Mouse (Mus musculus): ENCODE data around the gene Otud1. TPM values are rescaled to one million over a fixed set of nuclear protein-coding genes. Genes with fewer than 3 reads are reported as not detected.

The Otud1 gene
- polyA plus RNA-seq, 1 experiment from 2014 or later: 2.3 TPM

- no peak overlapping the region for H3K27ac ChIP-seq
- no peak overlapping the region for H3K4me2 ChIP-seq
- H3K9me3 ChIP-seq: no peaks in the 10 kb centered on the region
- no peak overlapping the region for H3K4me3 ChIP-seq
- 0 out of 2 replicates have a peak, but pooled peaks cover 10% of the 10 kb centered on the region for H3K4me1 ChIP-seq
- no peak for ATAC-seq (ENCODE audit: insufficient number of reproducible peaks, low FRiP score, low TSS enrichment, low read depth)
- no peak overlapping the region for H3K9ac ChIP-seq
- H3K36me3 ChIP-seq: no peaks in the 10 kb centered on the region
- WGBS: 87% methylated on average over 14 of the region's 14 CpGs
- H3K27me3 ChIP-seq: no peaks in the 10 kb centered on the region
Measured at GRCm38 (mm10) chr2:19690094-19690493, 32.5 kb downstream of the Otud1 start.

GRCm38 (mm10) chr2:19699573-19700295 lies 42.2 kb downstream of the Otud1 start:
- 80% methylated on average over 4 of the region's 4 CpGs for WGBS
- Histone ChIP-seq H3K4me1 (0 out of 2 replicates have a peak, but pooled peaks cover 7% of the 10 kb centered on the region), H3K9ac (no peak overlapping the region), H3K9me3 (no peaks in the 10 kb centered on the region), H3K4me3 (no peak overlapping the region), H3K27me3 (no peaks in the 10 kb centered on the region), H3K36me3 (no peaks in the 10 kb centered on the region), H3K4me2 (no peak overlapping the region), H3K27ac (no peak overlapping the region)
- ATAC-seq (ENCODE audit: insufficient number of reproducible peaks, low FRiP score, low TSS enrichment, low read depth): no peak

GRCm38 (mm10) chr2:19701386-19701785 lies 43.8 kb downstream of the Otud1 start:
- Histone ChIP-seq H3K9ac (no peak overlapping the region), H3K27me3 (no peaks in the 10 kb centered on the region), H3K4me2 (no peak overlapping the region), H3K4me1 (0 out of 2 replicates have a peak, but pooled peaks cover 7% of the 10 kb centered on the region), H3K27ac (no peak overlapping the region), H3K9me3 (no peaks in the 10 kb centered on the region), H3K36me3 (no peaks in the 10 kb centered on the region), H3K4me3 (no peak overlapping the region)
- 83% methylated on average over 3 of the region's 3 CpGs for WGBS
- ATAC-seq (ENCODE audit: insufficient number of reproducible peaks, low FRiP score, low TSS enrichment, low read depth): no peak

GRCm38 (mm10) chr2:19703020-19703613 lies 45.6 kb downstream of the Otud1 start:
- Histone ChIP-seq H3K9me3 (no peaks in the 10 kb centered on the region), H3K4me1 (0 out of 2 replicates have a peak, but pooled peaks cover 7% of the 10 kb centered on the region), H3K27ac (no peak overlapping the region), H3K27me3 (no peaks in the 10 kb centered on the region), H3K36me3 (no peaks in the 10 kb centered on the region), H3K4me2 (no peak overlapping the region), H3K4me3 (no peak overlapping the region), H3K9ac (no peak overlapping the region)
- 0 out of 2 replicates have a peak, but pooled peaks have one; percentile 35 for ATAC-seq (ENCODE audit: insufficient number of reproducible peaks, low FRiP score, low TSS enrichment, low read depth)

GRCm38 (mm10) chr2:19703670-19704069 lies 46.1 kb downstream of the Otud1 start:
- Histone ChIP-seq H3K36me3 (no peaks in the 10 kb centered on the region), H3K9me3 (no peaks in the 10 kb centered on the region), H3K4me2 (no peak overlapping the region), H3K4me1 (0 out of 2 replicates have a peak, but pooled peaks cover 7% of the 10 kb centered on the region), H3K27ac (no peak overlapping the region), H3K27me3 (no peaks in the 10 kb centered on the region), H3K9ac (no peak overlapping the region), H3K4me3 (no peak overlapping the region)
- ATAC-seq (ENCODE audit: insufficient number of reproducible peaks, low FRiP score, low TSS enrichment, low read depth): no peak
- WGBS: 44% methylated on average over 4 of the region's 4 CpGs

GRCm38 (mm10) chr2:19704272-19704671 lies 46.7 kb downstream of the Otud1 start:
- no peak for ATAC-seq (ENCODE audit: insufficient number of reproducible peaks, low FRiP score, low TSS enrichment, low read depth)
- Histone ChIP-seq H3K9me3 (no peaks in the 10 kb centered on the region), H3K4me1 (0 out of 2 replicates have a peak, but pooled peaks cover 7% of the 10 kb centered on the region), H3K4me2 (no peak overlapping the region), H3K36me3 (no peaks in the 10 kb centered on the region), H3K27me3 (no peaks in the 10 kb centered on the region), H3K9ac (no peak overlapping the region), H3K27ac (no peak overlapping the region), H3K4me3 (no peak overlapping the region)

- H3K27me3 ChIP-seq: no peaks in the 10 kb centered on the region
- H3K4me2 ChIP-seq: no peak overlapping the region
- no peak overlapping the region for H3K27ac ChIP-seq
- no peak overlapping the region for H3K4me3 ChIP-seq
- H3K9me3 ChIP-seq: no peaks in the 10 kb centered on the region
- 0 out of 2 replicates have a peak, but pooled peaks cover 7% of the 10 kb centered on the region for H3K4me1 ChIP-seq
- no peak overlapping the region for H3K9ac ChIP-seq
- 85% methylated on average over 4 of the region's 4 CpGs for WGBS
- ATAC-seq (ENCODE audit: insufficient number of reproducible peaks, low FRiP score, low TSS enrichment, low read depth): no peak
- H3K36me3 ChIP-seq: no peaks in the 10 kb centered on the region
Measured at GRCm38 (mm10) chr2:19706886-19707285, 49.3 kb downstream of the Otud1 start.

Other genes with a start within 250 kb of the Otud1 start
- not detected in 2 replicates for gene Ptf1a, start 212.1 kb upstream of the Otud1 start, polyA plus RNA-seq (2015; fragmentation: Nextera tagmentation; extraction: Ambion mirVana)
- gene 4921504E06Rik, start 103.8 kb upstream of the Otud1 start, polyA plus RNA-seq (2015; fragmentation: Nextera tagmentation; extraction: Ambion mirVana): not detected in 2 replicates

Data from limb, embryonic 15.5 days (tissue).